Mouse (Mus musculus) kidney, adult 18-20 months (tissue): ENCODE results near the gene A630001G21Rik.
"Not testable (repeated sequence)": the region's sequence is repeated elsewhere in the genome, so short reads cannot be mapped to it uniquely, and the experiment has no call there.

Source experiments
- DNase-seq: peaks from one replicate; pipeline ENCODE4 v3.0.0; 2021

Gene A630001G21Rik

DNA sequence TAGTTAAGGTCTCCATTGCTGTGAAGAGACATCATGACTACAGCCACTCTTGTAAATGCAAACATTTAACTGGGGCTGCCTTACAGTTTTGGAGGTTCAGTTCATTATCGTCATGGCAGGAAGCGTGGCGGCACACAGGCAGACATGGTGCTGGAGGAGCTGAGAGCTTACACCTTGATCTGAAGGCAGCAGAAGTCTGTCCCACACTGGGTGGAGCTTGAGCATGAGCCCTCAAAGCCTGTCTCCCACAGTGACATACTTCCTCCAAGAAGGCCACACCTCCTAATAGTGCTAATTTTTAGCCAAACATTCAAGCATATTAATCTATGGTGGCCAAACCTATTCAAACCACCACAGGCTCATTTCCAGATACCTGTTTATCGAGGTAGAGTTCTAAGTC is at the start of gene A630001G21Rik:
Gene A630001G21Rik (minus strand): TSS at position 208 of the 400 bp plus-strand sequence.
- DNase-seq: no peak

DNA sequence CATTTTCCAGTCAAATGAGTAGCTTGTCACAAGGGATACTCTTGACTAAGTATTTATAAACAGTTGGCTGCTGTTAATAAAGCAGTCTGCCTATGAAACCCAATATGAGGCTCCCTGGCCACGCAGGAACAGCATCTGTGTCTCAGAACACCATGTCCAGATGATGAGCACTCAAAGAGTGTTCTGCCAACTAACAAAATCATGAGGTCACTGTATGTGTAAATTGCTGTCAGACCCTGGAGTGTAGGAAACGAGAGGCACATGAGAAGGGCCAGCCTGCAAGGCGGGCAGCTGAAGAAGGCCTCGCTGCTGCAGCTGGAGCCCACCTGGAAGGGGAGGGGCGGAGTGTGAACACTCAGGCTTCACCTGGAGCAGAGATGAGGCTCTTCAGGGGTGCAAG is 48.7 kb upstream of the A630001G21Rik start:
- no peak for DNase-seq

DNA sequence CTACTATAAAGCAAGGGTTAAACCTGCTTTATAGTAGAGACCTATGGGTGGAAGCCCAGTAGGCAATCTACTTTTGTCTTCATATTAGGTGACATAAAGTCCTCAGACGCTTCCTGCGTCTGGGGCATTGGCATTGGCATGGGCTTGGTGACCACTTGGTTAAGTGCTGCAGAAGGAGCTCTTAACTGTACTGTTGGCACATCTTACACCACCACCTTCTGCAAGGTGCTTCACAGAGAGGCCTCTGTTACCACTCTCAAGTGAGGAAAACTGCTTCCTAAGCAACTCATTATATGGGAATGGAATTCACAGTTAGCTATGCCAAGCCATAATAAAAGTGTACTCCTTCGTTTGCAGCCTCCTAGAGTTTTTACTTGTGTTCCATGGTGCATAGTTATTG is 46.5 kb upstream of the A630001G21Rik start:
- no peak for DNase-seq

DNA sequence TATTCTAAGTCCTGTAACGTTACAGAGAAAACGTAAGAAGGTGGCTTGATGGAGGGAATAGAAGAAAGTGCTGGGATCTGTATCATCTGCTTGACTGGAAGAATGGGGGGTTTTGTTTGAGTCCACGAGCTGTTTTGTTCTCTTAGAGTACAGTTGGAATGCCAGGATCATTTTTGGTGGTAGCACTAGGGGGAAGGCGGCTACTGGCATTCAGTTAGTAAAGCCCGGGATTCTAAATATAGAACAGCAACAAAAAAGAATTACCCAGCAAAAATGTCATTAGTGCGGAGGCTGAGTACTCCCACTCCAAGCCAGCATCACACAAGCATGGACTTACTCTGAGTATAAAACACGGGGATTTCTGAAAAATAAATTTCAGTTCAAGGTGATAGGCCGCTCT is 43.8 kb upstream of the A630001G21Rik start:
- DNase-seq: no peak

DNA sequence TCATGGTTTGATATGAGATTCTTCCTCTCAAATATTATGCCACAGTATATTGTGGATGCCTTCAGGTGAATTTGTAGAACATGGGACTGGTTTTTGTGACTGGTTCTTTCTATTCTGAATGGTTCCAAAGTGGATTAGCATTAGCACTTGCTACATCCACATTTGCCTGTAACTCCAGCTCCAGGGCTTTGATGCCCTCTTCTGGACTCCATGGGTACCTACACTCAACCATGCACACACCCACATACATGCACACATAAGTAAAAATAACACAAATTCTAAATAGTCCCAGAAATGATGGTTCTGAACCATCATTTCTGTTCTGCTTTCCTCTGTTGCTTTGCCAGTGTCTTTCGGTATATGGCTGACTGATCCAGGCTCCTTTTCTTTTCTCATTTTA is 41.3 kb upstream of the A630001G21Rik start:
- DNase-seq: no peak

DNA sequence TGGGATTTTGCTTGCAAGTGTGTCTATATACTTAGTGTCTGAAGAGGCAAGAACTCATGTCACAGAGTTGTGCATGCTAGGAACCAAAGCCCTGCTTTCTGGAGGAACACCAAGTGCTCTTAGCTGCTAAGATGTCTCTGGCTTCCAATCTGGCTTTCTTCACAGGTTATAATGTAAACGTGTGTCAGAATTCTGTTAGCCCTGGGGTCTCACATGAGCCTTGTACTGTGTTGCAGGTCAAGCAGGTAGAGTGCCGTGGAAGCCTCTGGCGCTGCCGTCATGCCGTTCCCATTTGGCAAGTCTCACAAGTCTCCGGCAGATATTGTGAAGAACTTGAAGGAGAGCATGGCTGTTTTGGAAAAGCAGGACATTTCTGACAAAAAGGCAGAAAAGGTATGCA is 39.7 kb upstream of the A630001G21Rik start:
- DNase-seq: no peak

DNA sequence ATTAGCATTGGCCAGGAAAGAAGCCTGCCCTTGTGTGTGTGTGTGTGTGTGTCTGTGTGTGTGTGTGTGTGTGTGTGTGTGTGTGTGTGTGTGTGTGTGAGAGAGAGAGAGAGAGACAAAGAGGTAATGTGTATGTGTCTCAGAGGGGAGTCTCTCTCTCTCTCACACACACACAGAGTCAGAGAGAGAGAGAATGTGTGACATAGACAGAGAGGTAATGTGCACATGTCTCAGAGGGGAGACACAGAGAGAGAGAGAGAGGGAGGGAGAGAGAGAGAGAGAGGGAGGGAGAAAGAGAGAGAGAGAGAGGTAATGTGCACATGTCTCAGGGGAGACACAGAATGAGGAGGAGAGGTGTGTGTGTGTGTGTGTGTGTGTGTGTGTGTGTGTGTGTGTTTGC is 35.8 kb upstream of the A630001G21Rik start:
- not testable (repeated sequence) for DNase-seq

DNA sequence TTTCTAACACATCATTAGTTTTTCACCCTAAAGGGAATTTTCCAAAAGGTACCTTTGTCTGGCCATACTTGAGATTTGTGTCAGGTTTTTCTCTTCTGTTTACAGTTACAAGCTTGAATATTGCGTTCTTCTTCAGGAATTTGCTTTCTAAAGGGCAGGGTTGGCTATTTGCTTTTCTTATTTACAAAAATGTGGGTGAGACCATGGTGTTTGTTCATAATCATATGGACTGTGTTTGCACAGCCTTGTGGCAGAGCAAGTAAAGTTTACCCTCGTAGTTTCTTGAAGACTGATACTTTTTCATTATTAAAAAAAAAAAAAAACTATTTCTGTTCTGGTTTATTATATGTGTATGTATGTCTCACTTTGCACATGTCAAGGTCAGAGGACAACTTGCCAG is 32.3 kb upstream of the A630001G21Rik start:
- DNase-seq: no peak

DNA sequence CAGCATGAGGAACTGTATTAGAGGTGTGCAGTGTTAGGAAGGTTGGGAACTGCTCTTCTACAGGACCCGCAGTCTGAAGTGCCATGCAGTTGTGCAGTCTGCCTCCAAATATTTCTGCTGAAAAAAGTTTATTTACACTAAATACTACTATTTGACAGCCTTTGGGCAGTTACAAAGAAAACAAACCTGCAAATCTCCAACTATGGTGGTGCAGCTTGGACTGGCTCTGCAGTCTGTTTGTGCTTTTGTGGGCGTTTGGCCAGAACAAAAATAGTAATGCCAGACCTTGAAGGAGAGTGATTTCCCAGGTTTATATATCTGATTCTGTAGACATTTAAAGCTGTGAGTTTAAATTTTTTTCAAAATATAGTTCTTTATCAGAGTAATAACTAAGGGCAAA is 31.9 kb upstream of the A630001G21Rik start:
- no peak for DNase-seq

DNA sequence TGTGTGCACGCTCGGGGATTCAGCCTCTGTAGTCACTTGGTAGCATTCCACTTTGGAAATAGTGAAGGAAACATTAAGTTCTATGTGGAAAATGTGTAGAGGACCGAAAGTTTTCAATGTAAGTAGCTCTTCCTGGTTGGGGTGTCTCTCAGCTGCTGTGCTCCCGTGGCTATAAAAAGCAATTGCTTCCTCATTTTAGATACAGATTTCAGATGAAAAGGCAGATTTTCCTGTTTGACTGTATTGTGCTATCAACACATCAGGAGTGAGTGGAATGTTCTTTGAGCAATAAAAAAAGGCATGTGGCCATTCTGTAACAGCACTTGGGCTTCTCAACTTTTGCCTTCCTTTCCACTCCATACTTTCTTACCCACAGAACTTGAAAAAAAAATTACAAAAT is 30.8 kb upstream of the A630001G21Rik start:
- DNase-seq: no peak

DNA sequence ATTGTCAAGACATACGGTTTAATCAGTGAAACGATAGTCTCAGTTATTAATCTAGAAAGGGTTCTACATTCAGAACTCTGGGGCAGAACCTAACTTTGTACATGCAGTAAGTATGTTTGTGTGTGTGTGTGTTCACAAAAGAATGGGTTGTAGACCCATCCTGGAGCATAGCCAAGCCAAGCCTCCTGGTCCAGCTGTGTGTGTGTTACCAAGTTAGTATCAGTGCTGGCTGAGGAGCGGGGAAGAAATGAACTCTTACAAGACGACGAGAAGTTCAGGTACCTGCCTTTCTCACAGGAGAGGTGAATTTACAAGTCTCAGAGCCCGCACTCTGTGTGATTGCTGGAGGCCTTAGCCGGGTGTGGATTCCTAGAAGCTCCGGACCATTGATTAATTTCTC is 26.1 kb upstream of the A630001G21Rik start:
- no peak for DNase-seq

DNA sequence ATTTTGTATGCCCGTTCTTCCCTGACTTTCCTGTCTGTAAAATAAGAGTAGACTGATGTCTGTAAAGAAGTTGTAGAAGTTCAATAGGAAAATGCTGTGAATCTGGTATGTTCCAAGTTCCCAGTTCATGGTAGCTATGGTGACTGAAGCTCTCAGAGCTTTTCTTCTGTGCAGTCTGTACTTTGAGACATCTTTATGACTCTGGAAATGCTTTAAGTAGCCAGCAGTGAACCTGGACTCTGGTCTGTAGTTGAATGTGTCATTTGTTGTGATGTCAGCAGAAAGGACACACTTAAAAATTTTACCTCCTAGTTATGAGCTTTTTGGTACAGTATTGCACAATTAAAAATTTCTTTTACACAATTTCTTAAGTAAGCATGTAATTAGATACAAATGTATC is 24.1 kb upstream of the A630001G21Rik start:
- no peak for DNase-seq

DNA sequence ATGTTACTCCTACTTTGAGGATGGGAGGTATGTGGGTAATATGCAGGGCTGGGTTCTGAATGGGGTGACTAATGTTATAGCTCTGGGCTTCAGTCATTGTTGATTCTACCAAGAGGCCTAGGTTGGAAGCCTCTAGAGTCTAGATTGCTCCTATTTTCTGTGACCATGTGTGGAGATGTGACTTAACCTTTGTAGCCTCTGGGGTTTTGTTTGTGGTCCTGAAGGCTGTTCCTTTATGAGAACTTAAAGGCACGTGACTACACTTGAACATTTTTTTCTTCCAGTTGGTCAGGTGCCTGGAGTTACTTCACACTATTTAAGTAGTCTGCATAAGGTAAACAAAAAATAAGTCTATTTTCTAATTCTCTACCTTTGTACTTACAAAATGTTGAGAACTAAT is 21.3 kb upstream of the A630001G21Rik start:
- DNase-seq: no peak

DNA sequence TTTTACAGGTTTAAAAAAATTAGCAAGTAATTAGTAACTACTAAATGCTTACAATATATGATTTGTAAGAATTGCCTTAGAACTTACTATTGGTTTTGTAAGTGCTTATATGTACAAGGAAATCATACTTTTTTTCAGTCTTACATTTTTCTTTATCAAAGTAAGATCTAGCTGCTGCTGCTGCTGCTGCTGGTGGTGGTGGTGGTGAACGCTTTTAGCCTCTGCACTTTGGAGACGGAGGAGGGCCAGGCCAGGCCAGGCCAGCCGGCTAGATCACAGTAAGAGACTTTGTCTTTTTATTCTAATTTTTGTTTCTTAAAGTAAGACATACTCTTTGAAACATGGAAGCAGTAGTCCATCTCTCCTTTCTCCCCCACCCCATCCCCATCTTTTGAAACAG is 16.8 kb upstream of the A630001G21Rik start:
- DNase-seq: no peak

DNA sequence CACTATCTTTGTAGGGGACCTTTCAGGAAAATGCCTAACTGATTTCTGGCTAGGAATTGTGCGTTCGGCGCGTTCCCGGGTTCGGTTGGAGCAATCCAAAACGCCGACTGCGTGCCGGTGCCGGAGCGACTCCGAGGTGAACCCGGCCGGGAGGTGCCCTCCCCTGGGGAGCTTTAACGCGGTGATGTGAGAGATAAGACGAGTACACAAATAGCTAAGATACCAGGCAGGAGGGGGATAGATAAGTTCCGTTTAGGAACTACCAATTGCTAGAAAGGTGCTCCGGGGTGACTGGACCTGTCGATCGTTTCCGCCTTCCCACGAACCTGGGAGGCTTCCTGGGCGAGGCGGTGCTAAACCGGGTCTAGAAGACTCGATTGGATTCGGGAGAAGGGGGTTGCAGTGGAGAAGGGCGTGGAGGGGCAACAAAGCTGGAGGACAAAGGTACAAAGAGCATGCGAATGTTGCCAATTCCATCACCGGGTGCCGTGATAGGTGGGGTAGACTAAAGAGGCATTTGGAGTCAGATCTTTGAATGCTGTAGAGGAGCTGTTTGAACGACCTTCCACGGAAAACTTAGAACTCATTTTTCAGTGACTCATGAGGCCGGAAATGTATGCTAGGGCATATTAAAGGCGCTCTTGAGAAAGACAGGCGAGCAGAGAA is 15.8 kb upstream of the A630001G21Rik start:
- peak; percentile 68 for DNase-seq

DNA sequence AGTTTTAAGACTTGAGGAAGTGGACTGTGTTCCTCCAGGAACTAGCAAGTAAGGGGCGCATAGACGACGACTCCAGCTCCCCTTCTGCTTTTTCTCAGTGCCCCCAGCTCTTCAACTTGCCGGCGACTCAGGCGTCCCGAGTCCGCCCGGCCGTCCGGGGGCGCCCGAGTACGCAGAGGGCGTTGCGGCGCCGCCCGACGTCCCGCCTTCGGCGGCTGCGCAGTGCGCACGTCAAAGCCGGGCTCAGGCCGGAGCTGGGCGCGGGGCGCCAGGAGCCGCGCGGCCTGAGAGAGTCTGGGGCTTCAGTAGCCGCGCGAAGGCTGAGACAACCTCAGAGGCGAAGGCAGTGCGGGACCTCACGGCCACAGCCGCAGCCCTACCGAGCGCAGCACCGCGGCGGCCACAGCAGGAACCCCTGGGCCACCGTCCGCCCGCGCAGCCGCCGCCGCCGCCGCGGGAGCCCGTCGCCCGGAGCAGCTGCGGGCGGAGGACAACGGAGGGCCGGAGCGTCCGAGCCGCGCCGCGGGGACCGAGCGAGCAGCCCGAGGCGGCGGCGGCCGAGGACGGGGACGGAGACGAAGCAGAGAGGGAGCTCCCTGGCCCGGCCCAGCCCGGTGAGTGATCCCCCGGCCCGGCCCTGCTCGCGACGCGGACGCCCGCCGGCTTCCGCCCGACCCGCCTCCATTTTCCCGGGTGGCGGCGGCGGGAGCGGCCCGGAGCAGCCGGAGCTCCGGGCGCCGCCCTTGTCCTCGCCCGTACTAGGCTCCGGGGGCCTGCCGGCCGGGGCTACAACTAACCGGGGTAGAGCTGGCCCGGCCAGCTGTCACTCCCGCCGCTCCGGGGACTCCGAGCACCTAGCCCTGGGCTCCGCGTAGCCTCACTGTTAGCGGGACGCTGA is 15.0 kb upstream of the A630001G21Rik start, which contains the start of gene Cab39:
Gene Cab39 (plus strand): TSS at position 234 of the 898 bp plus-strand sequence.
- peak; percentile 91 for DNase-seq

DNA sequence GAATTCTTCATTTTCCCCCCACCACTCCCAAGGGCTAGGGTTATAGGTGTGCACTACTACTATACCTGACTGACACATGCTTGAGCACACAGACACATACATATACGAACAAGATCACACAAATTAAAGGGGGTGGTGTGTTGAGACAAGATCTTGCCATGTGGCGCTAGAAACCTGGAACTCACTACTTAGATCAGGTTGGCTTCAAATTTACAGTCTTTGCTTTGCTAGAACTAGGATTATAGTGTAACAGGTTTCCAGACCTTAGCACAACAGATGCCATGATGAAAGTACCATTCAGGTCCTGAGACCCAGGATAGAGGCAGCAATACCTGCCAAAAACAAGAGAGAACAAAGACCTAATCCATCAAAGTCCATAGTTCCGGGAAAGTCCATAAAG is 13.0 kb upstream of the A630001G21Rik start:
- no peak for DNase-seq

DNA sequence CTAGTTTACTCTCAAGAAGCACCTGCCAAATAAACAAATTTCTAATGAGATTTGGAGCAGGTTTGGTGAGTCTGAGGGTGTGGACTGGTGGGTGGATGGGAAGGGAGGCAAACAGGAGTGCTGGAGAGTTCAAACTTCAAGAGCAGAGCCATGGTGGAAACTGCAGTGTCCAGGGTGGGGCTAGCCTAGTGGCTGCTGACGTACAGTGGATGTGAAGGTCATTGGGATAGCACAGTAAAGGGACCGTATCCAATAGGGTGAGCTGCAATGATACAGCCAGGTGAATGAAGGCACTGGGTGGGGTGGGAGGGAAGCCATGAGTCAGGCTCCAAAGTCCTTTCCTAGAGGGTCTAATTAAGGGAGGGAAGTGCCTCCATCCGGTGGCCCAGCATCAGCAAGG is 12.1 kb upstream of the A630001G21Rik start:
- no peak for DNase-seq

DNA sequence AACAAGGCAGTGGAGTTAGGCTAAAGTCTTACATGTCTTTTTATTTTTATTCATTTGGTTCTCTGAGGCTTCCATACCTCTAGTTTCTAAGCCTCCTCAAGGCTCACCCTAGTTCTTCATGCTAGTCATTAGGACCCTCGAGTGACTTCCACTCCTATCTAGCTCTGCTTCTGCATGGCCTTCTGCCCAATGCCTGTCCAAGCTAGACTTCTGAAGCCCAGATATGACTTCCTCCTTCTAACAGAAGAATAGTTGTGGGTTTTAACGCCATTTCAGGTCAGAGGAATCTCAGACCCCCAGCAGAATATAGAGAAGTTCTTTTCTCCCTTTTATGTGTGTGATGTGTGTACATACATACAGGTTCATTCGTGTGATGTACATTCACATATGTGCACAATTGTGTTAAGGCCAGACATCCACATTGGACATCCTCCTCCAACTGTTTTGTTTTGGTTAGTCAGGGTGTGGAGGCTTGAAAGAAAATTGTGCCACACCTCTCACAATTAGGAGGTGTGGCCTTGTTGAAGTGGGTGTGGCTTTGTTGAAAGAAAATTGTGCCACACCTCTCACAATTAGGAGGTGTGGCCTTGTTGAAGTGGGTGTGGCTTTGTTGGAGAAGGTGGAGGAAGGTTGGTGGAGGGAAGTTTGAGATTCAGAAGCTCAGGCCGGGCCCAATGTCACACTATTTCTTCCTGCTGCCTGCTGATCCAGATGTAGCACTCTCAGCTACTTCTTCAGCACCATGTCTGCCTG is 1.2 kb upstream of the A630001G21Rik start:
- DNase-seq: no peak

DNA sequence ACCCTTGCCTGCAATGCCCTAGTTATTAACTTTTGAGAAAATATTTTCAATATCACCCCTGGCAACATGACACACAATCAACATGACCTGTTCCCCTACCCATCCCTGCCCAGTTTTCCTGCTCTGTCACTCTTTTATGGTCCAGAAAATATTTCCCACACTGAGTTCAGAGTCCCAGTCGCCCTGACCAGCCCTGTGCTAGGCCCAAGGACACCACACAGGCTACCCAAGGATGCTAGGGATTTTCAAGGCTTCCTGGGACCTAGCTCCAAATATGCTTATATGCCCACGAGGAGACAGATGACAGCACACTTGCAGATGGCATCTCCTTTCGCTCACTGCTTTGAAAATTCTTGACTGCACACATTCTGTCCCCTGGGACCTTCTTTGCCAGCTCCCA is 569 bp upstream of the A630001G21Rik start:
- DNase-seq: no peak

DNA sequence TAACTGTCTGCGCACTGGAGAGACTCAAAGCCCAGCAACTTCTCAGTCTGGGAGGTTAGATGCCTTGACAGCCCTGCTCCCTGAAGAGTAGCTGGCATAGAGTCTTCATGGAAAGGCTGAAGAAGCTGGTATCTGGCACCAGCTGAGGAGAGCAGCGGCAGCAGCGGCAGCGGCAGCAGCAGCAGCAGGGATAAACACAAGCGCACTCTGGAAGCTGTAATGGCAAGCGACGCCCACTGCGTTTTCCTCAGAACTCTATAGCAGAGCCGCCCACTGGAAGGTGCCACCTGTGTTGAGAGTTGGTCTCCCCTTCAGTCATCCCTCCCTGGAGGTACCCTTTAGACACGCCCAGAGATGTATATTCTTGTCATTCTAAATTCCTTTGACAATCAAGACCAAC is 2.3 kb downstream of the A630001G21Rik start:
- no peak for DNase-seq

DNA sequence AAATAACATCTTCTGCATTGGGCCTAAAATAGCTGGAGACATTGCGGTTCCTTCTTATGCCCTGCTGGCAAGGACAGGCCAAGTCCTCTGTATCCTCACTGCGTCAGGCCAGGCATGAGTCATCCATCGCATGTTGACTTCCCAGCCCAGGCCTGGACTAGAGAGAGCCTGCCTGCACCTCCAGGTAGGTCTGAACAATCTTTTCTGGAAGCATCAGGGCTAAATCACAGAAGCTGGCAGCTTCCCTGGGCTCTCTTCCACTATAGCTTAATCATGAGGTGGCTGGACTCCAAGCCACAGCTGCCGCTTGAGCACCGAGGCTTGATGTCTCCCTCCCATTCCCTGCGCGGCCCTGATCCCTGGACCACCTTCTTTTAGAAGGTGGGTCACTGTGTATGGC is 3.3 kb downstream of the A630001G21Rik start:
- no peak for DNase-seq

DNA sequence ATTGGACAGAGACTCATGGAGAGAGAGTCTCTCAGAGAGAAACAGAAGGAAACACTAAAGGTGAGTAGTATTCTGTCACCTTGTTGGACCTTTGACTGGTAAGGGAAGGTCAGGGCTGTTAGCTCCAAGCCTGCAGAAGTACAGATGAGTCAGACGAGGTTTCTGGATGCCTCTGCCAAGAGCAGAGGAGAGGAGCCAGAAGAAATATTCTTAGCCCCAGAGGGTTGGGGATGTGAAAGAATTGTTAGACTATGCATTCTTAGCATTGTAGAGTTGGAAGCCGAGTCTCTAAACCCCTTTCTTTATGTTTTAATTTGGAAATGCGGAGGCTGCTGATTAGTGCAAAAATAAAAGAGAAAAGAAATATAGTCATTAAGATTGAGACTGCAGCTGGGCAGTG is 6.5 kb downstream of the A630001G21Rik start:
- no peak for DNase-seq

DNA sequence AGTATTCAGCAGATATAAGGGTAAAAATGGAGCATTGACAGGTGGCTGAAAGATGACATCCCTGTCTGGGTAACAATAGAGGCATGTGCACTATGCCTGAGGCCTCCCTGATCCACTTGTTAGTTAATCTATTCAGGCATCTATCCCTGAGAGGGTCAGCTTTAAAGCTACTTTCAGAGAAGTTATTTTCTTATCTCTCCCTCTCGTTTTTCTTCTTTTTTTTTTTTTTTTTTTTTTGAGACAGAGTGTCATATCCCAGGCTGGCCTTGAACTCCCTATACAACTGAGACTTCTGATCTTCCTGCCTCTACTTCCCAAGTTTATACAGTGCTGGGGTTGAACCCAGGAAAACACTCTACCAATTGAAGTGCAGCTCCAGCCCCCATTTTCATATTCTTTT is 10.7 kb downstream of the A630001G21Rik start:
- no peak for DNase-seq
